Mouse (Mus musculus) ES-Bruce4 (cell line): ENCODE data around the gene Fbxl17.

Source experiments
- CTCF ChIP-seq: IDR thresholded peaks from one replicate; pipeline ENCODE4 v1.8.1; 2011; ENCODE audit warnings: low read depth, low read length
- POLR2A ChIP-seq: IDR thresholded peaks from one replicate; pipeline ENCODE4 v1.8.1; 2011; ENCODE audit warnings: low read length; ENCODE audit not compliant: insufficient read depth

DNA sequence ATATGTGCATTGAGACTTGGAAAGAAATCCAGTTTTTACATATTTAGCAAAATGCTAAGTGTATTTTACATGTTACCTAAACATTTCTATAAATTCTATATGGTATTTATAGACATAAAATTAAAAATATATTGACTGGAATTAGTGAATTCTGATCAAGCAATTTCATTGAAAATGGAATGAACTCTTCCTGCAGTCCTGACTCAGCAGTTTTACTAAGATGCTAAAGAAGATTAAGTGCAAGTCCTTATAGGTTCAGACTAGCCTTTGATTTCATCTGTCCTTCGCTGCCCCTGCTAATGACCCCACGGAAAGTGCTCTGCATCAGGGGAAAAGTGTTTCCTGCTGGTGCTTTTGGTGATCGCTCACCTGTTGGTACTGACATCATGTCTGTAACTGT is 240.7 kb downstream of the Fbxl17 start:
- no peak for TF ChIP-seq CTCF
- TF ChIP-seq POLR2A = no peak
